In the genomic region with DNA sequence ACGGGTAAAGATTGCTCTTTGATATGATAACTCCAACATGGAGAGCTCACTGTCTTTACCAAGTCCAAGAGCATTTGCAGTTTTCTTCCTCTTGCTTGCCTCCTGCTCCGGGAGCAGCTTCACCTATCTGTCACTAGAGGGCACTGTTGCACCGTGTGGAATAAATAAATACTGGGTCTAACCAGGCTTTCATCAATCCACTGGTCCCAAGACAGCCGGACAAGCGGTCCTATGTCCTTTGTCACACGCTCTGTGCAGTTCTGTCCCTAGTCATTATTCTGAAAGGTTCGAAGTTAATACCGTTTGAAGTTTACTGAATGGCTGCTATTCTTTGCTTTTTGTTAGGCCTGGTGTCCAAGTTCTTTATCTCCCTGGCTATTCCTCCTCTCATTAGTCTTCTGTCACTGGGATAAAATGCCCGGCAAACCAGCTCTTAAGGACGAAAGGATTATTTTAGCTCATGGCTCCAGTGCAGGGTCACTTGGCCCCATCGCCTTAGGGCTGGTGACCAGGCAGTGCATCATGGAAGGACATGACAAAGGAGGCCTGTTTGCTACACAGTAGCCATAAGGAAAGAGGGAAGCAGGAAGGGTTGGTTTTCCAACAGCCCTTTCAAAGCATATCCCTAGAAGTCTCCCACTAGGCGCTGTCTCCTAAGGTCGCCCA, we compare ENCODE assay signal across 8 mouse cellular contexts. TPM values are rescaled to one million over a fixed set of nuclear protein-coding genes. Genes with fewer than 3 reads are reported as not detected.
A peak's percentile ranks its signal among the peaks of the same experiment; 100 is the strongest.
DNase-seq lines count a peak whose midpoint lies in the region; ATAC-seq and TF ChIP-seq lines count a peak whose summit lies in the region.

No protein-coding gene starts in this region.

- H3K36me3 ChIP-seq in C2C12 (ENCODE audit: control insufficient read depth, insufficient read depth) (no peaks in the 10 kb centered on the region), myocyte (ENCODE audit: control insufficient read depth, insufficient read depth) (no peaks in the 10 kb centered on the region)
- H3K36me3 ChIP-seq in heart, embryonic 11.5 days (ENCODE audit: control insufficient read depth, insufficient read depth, low read length), result no peaks in the 10 kb centered on the region
- H3K36me3 ChIP-seq in limb, embryonic 11.5 days (ENCODE audit: control insufficient read depth, insufficient read depth, low read length), result no peaks in the 10 kb centered on the region
- no peaks in the 10 kb centered on the region for H3K36me3 ChIP-seq in stomach, embryonic 14.5 days (ENCODE audit: control insufficient read depth, insufficient read depth, low read length)

- H3K27me3 ChIP-seq in C2C12 (ENCODE audit: control insufficient read depth, insufficient read depth, insufficient read length) (no peaks in the 10 kb centered on the region), myocyte (ENCODE audit: control insufficient read depth, insufficient read depth, insufficient read length) (no peaks in the 10 kb centered on the region)
- H3K27me3 ChIP-seq in heart, embryonic 11.5 days (ENCODE audit: control insufficient read depth, insufficient read depth, low read length), result no peaks in the 10 kb centered on the region; the same call in 1 of the 2 replicates
- no peaks in the 10 kb centered on the region for H3K27me3 ChIP-seq in limb, embryonic 11.5 days (ENCODE audit: control insufficient read depth, insufficient read depth, low read length)
- H3K27me3 ChIP-seq in stomach, embryonic 14.5 days (ENCODE audit: control insufficient read depth, insufficient read depth, low read length), result no peaks in the 10 kb centered on the region

- peaks cover 4% of the 10 kb centered on the region for H3K4me1 ChIP-seq in heart, embryonic 11.5 days (ENCODE audit: control insufficient read depth, insufficient read depth, low read length)
- no peaks in the 10 kb centered on the region for H3K4me1 ChIP-seq in limb, embryonic 11.5 days (ENCODE audit: control insufficient read depth, insufficient read depth, low read length)
- H3K4me1 ChIP-seq in stomach, embryonic 14.5 days (ENCODE audit: control insufficient read depth, insufficient read depth, low read length), result no peaks in the 10 kb centered on the region

- no peaks in the 10 kb centered on the region for H3K79me3 ChIP-seq in C2C12 (ENCODE audit: low read depth)

- TF ChIP-seq POLR2A in myocyte (IDR thresholded peaks at IDR 0.05; ENCODE audit: insufficient read length, low read depth), result no peak

- peak; percentile 45 for TF ChIP-seq CTCF in C2C12 (IDR thresholded peaks at IDR 0.05; ENCODE audit: control insufficient read depth, insufficient read depth, insufficient read length)

- no peak overlapping the region for H3K27ac ChIP-seq in heart, embryonic 11.5 days (ENCODE audit: low read depth, low read length)
- no peak overlapping the region for H3K27ac ChIP-seq in limb, embryonic 11.5 days (replicated peaks; ENCODE audit: low read depth, low read length)
- no peak overlapping the region for H3K27ac ChIP-seq in stomach, embryonic 14.5 days (ENCODE audit: low read length)

- H3K79me2 ChIP-seq in C2C12 (ENCODE audit: control insufficient read depth, insufficient read depth) (no peaks in the 10 kb centered on the region), myocyte (ENCODE audit: control insufficient read depth, insufficient read depth) (no peaks in the 10 kb centered on the region)

- H3K9me3 ChIP-seq in heart, embryonic 11.5 days (replicated peaks; ENCODE audit: control insufficient read depth, low read length), result peaks cover 3% of the 10 kb centered on the region; the same call in 1 of the 2 replicates
- H3K9me3 ChIP-seq in limb, embryonic 11.5 days (ENCODE audit: control insufficient read depth, low read length), result no peaks in the 10 kb centered on the region
- H3K9me3 ChIP-seq in stomach, embryonic 14.5 days (ENCODE audit: control insufficient read depth, low read depth, low read length), result no peaks in the 10 kb centered on the region

- no peak overlapping the region for H3ac ChIP-seq in C2C12 (ENCODE audit: control insufficient read depth, insufficient read length, low read depth)
- no peak overlapping the region for H3ac ChIP-seq in myocyte (ENCODE audit: control insufficient read depth, insufficient read length)

- ATAC-seq in heart, embryonic 11.5 days (replicated peaks; ENCODE audit: insufficient number of reproducible peaks, low FRiP score, low TSS enrichment), result peak; percentile 53; the same call in 1 of the 2 replicates
- ATAC-seq in limb, embryonic 11.5 days (ENCODE audit: insufficient number of reproducible peaks, low FRiP score, low TSS enrichment, low read depth), result no peak
- ATAC-seq in stomach, embryonic 14.5 days (ENCODE audit: insufficient number of reproducible peaks, insufficient read depth, low FRiP score, low read depth), result peak; percentile 66; the same call in 1 of the 2 replicates

- H3K4me3 ChIP-seq in C2C12 (ENCODE audit: insufficient read depth, poor library complexity, severe bottlenecking) (no peak overlapping the region), myocyte (no peak overlapping the region)
- H3K4me3 ChIP-seq in heart, embryonic 11.5 days (ENCODE audit: low read depth, low read length), result no peak overlapping the region
- H3K4me3 ChIP-seq in limb, embryonic 11.5 days (ENCODE audit: low read depth, low read length), result no peak overlapping the region
- H3K4me3 ChIP-seq in stomach, embryonic 14.5 days (ENCODE audit: low read depth, low read length), result no peak overlapping the region

- DNase-seq in adrenal gland, adult 2 months, result peak; percentile 71
- DNase-seq in embryo, embryonic 9.5 days (ENCODE audit: extremely low spot score), result peak; percentile 75
- peak; percentile 46 to 70 for DNase-seq in kidney, adult 8-10 months
- peak; percentile 78 for DNase-seq in limb, embryonic 11.5 days (ENCODE audit: low spot score)

- H3K9ac ChIP-seq in heart, embryonic 11.5 days (ENCODE audit: low read depth, low read length), result 0 out of 2 replicates have a peak overlapping the region, but pooled peaks have one; percentile 36
- no peak overlapping the region for H3K9ac ChIP-seq in limb, embryonic 11.5 days (ENCODE audit: low read length)
- H3K9ac ChIP-seq in stomach, embryonic 14.5 days (replicated peaks; ENCODE audit: low read depth, low read length), result no peak overlapping the region

- H3K4me2 ChIP-seq in heart, embryonic 11.5 days, result peak overlapping the region; percentile 17; the same call in 1 of the 2 replicates
- H3K4me2 ChIP-seq in limb, embryonic 11.5 days (ENCODE audit: low read depth, severe bottlenecking), result no peak overlapping the region
- H3K4me2 ChIP-seq in myocyte (ENCODE audit: low read depth), result peak overlapping the region; percentile 3
- no peak overlapping the region for H3K4me2 ChIP-seq in stomach, embryonic 14.5 days (replicated peaks; ENCODE audit: low read depth, low read length)

- WGBS in heart, embryonic 11.5 days (ENCODE audit: insufficient replicate concordance), result 19% methylated on average over 13 of the region's 13 CpGs
- WGBS in limb, embryonic 11.5 days, result 33% methylated on average over 13 of the region's 13 CpGs
- 20% methylated on average over 13 of the region's 13 CpGs for WGBS in stomach, embryonic 14.5 days

TF ChIP-seq in C2C12, 6 proteins besides CTCF, POLR2A, EP300 and RAD21:
- TF ChIP-seq CEBPB (IDR thresholded peaks at IDR 0.05; ENCODE audit: low read depth), result no peak
- no peak for TF ChIP-seq USF1 (IDR thresholded peaks at IDR 0.05; ENCODE audit: low read depth)
- TF ChIP-seq MYOG (IDR thresholded peaks at IDR 0.05; ENCODE audit: control insufficient read depth, extremely low read depth, insufficient read length), result no peak
- no peak for TF ChIP-seq FOSL1 (IDR thresholded peaks at IDR 0.05; ENCODE audit: insufficient read depth, low read length, poor library complexity, severe bottlenecking)
- no peak for TF ChIP-seq MYOD1 (IDR thresholded peaks at IDR 0.05; ENCODE audit: control insufficient read depth, insufficient read length, low read depth)
- TF ChIP-seq MAX (IDR thresholded peaks at IDR 0.05), result no peak

TF ChIP-seq in myocyte, 11 proteins besides CTCF, POLR2A, EP300 and RAD21:
- no peak for TF ChIP-seq E2F4 (IDR thresholded peaks at IDR 0.05; ENCODE audit: insufficient read depth)
- no peak for TF ChIP-seq MYOG (IDR thresholded peaks at IDR 0.05; ENCODE audit: control insufficient read depth in 1 of 3, insufficient read depth in 1 of 3, insufficient read length in 2 of 3, low read depth in 2 of 3)
- TF ChIP-seq USF1 (IDR thresholded peaks at IDR 0.05; ENCODE audit: low read depth), result no peak
- no peak for TF ChIP-seq TCF3 (IDR thresholded peaks at IDR 0.05; ENCODE audit: insufficient read length, low read depth)
- no peak for TF ChIP-seq POLR2AphosphoS2 (IDR thresholded peaks at IDR 0.05; ENCODE audit: insufficient read length, low read depth)
- TF ChIP-seq REST (IDR thresholded peaks at IDR 0.05; ENCODE audit: insufficient read depth, insufficient read length), result no peak
- TF ChIP-seq TCF12 (IDR thresholded peaks at IDR 0.05; ENCODE audit: insufficient read depth, poor library complexity, severe bottlenecking), result no peak
- no peak for TF ChIP-seq MYOD1 (IDR thresholded peaks at IDR 0.05; ENCODE audit: control insufficient read depth in 1 of 3, insufficient read length in 2 of 3, low read depth in 2 of 3)
- TF ChIP-seq MAX (IDR thresholded peaks at IDR 0.05; ENCODE audit: low read depth), result no peak
- TF ChIP-seq CEBPB (IDR thresholded peaks at IDR 0.05; ENCODE audit: insufficient read depth, poor library complexity, severe bottlenecking), result no peak
- no peak for TF ChIP-seq SRF (IDR thresholded peaks at IDR 0.05; ENCODE audit: control insufficient read depth, insufficient read length, low read depth)

RNA-seq across cellular contexts. Expression of a gene that starts 35.5 kb away (rescaled TPM):
- polyA plus RNA-seq in C2C12 (2012; fragmentation: generic; extraction: Trizol), result 0.01 TPM
- not detected for total RNA-seq in adrenal gland, adult 2 months (2021)
- not detected in 2 replicates for polyA plus RNA-seq in adrenal gland, adult 2 months (2012; rRNA removed)
- polyA plus RNA-seq in heart, embryonic 11.5 days (2014; fragmentation: Nextera tagmentation; extraction: Ambion mirVana), result 0.25 and 0.27 TPM in 2 replicates
- 0.63 and 1.1 TPM in 2 replicates for polyA plus RNA-seq in limb, embryonic 11.5 days (2014; fragmentation: Nextera tagmentation; extraction: Ambion mirVana)
- not detected for polyA plus RNA-seq in myocyte (2012; fragmentation: generic; extraction: Trizol)
- polyA plus RNA-seq in stomach, embryonic 14.5 days (2014; fragmentation: Nextera tagmentation; extraction: Ambion mirVana), result 1.4 and 1.6 TPM in 2 replicates

RNA-seq across cellular contexts. Expression of a gene that starts 35.6 kb away (rescaled TPM):
- polyA plus RNA-seq in C2C12 (2012; fragmentation: generic; extraction: Trizol) (0.25 TPM), myocyte (2012; fragmentation: generic; extraction: Trizol) (0.22 TPM)
- under 1 TPM; 0.10 to 0.12 TPM for total RNA-seq in adrenal gland, adult 2 months (2021)
- polyA plus RNA-seq in adrenal gland, adult 2 months (2012; rRNA removed), result 0.39 and 0.76 TPM in 2 replicates
- polyA plus RNA-seq in heart, embryonic 11.5 days (2014; fragmentation: Nextera tagmentation; extraction: Ambion mirVana), result 39.9 and 49.7 TPM in 2 replicates
- polyA plus RNA-seq in limb, embryonic 11.5 days (2014; fragmentation: Nextera tagmentation; extraction: Ambion mirVana), result 0.38 and 0.51 TPM in 2 replicates
- polyA plus RNA-seq in stomach, embryonic 14.5 days (2014; fragmentation: Nextera tagmentation; extraction: Ambion mirVana), result 0.78 and 1.2 TPM in 2 replicates

Comparison
In these comparisons a context has a peak if more than half of its experiments do, and no peak if none do; other contexts are left out.
1. H3K4me2 ChIP-seq: peak in heart, embryonic 11.5 days (single experiment) and myocyte (single experiment); none in limb, embryonic 11.5 days (single experiment) and stomach, embryonic 14.5 days (single experiment).
2. RNA of a gene that starts 35.6 kb away (polyA plus RNA-seq): 39.9 to 49.7 TPM in heart, embryonic 11.5 days; 0.78 to 1.2 TPM in stomach, embryonic 14.5 days, 0.39 to 0.76 TPM in adrenal gland, adult 2 months, 0.38 to 0.51 TPM in limb, embryonic 11.5 days, 0.25 TPM in C2C12 (single experiment) and 0.22 TPM in myocyte (single experiment); every median in the first group is over 10 times any median in the second.
3. Peak in every context shown above with its lines, with median percentiles within 50 percentile points of each other: DNase-seq.